Mouse (Mus musculus) adrenal gland, adult 18-20 months (tissue): Measurements from ENCODE around the gene Cd274. TPM values are rescaled to one million over a fixed set of nuclear protein-coding genes. Genes with fewer than 3 reads are reported as not detected.

Source experiments
- DNase-seq, 2 experiments: peaks; one replicate each; pipeline ENCODE4 v3.0.0; 2021 to 2022; ENCODE audit warnings: low spot score in 2 of 2
- total RNA-seq, 2 experiments: library from RNA; stranded (reverse); gene quantifications; 1 replicate in 1 of 2; 2 replicates in 1 of 2; pipeline ENCODE4 v1.2.3; 2021

Cd274 gene
- total RNA-seq, 2 experiments from 2014 or later = 4.7 to 5.1 TPM

DNA sequence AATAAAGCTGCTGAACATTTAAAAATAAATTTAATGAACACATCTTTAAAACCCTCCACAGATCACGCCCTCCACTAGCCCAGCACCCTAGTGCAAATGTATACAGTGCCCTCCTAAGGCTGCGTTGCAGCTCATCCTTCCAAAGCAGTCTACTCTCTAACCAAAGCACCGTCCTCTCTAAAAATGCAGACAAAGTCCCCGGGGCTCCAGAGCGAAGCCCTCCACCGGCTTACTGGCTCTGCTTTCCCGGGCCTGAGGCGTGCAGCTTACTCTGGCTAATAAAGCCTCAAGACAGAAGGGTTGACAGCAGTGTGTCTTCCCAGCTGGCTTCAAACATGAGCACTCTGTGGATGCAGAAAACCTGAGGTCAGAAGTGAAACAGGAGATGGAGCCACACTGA is 53.1 kb downstream of the Cd274 start:
- no peak for DNase-seq

DNA sequence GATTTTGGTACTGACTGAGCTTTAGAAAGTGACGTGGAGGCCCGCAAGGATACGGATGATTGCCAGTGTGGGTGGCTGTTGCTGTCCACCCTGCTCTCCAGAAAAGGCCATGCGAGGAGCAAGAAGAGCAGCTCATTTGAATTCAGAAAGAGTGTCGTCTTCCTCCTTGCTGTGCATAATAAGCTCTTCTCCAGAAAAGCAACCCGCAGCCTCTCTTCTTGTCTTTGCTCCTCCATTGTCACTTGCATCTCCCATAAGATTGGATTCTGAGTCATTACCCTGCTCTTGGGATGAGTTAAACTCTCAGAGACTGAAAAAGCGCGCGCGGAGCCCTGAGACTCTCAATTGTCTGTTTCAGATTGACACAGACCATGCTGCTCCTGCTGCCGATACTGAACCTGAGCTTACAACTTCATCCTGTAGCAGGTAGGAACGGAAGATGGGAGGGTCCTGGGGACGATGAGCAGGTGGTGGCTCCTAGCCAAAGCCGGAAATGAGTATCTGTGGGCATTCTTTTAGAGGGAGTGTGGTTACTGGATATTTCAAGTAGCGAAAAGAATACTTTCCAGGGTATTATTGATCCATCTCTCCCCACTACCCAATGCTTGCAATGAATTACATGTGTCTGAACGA is 54.9 kb downstream of the Cd274 start:
- no peak for DNase-seq

DNA sequence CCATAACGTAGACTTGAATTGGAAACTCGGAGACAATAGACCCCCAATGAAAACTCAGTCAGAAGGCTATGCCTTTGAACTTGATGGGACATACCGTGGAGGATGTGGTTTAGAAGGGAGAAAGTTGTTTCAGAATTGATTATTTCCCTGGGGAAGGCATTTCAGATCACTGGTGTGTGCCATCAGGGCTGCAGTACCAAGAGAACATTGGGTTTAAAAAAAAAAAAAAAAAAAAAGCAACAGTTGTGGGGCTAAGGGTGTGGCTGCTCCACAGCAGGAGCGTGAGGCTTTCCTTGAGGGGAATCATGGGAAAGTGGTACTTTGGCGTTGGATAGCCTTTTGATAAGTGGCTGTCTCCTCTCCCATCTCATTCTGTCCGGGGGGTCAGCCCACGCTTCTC is 55.5 kb downstream of the Cd274 start:
- DNase-seq = no peak

DNA sequence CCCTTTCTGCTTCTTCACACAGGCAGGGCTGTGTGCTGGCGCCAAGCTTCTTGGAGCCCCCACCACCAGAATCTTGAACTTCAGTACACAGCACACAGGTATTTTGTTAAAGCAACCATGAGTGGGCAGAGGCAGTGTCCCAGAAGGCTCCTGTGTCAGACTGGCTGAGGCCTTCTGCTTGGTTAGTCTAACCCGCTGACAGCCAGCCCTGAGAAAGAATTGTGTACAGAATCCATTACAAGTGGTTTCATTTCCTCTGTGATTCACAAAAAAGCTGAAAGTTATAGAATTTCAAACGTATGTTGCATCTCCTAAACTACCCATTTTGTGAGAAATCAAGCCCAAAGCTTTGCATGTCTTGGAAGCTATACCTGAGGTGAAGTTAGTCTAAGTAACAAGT is 63.3 kb downstream of the Cd274 start:
- DNase-seq = no peak

DNA sequence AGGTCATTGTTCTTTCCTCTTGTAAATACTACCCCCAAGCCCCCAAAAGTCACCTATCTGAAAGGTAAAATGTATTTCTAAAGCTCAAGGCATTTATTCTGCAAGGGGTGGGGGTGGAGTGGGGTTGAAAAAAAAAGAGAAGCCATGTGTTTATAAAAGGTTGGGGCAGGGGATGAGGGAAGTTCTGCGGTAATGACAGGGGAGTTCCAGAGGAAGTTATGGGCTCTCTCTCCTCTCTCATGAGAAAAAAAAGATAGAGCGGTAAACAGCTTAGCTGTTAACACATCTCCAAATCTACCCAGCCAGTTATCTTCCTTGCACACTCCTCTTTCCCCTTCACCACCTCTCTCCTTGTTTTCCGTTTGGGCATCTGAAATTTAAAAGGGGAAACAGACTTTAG is 63.7 kb downstream of the Cd274 start:
- no peak for DNase-seq

DNA sequence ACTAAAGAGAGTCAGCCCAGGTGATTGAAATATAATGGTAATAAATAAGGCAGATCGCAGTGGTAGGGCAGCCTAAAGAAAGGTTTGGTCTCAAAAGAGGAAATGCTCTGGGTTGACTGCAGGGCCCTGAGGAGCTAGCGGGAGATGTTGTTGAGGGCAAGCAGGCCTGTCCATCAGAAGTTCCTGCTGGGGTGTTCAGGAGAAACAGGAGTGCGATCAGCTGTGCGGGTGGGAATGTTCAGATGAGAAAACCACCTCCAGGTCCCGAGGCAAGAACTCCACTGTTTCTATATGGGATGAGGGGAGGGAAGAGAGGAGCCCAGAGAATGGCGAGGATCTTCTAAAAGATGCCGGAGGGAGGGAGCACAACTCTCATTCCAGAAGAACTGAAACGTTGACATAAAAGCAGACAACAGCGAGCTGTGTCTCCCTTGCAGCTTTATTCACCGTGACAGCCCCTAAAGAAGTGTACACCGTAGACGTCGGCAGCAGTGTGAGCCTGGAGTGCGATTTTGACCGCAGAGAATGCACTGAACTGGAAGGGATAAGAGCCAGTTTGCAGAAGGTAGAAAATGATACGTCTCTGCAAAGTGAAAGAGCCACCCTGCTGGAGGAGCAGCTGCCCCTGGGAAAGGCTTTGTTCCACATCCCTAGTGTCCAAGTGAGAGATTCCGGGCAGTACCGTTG is 69.7 kb downstream of the Cd274 start:
- DNase-seq = no peak

Other genes with a start within 250 kb of the Cd274 start
- 10 to 100 TPM; 13.0 to 18.2 TPM for gene Jak2, start 115.6 kb upstream of the Cd274 start, total RNA-seq
- 1 to 10 TPM in 1 of 2 experiments, under 1 TPM in 1; 0.76 to 1.5 TPM for gene Insl6, start 42.1 kb upstream of the Cd274 start, total RNA-seq
- gene Rln1, start 32.8 kb upstream of the Cd274 start, total RNA-seq = not detected
- 10 to 100 TPM; 47.6 to 49.4 TPM for gene Plgrkt, start 65 bp upstream of the Cd274 start, total RNA-seq
- gene Pdcd1lg2, start 43.5 kb downstream of the Cd274 start, total RNA-seq = not detected
- 10 to 100 TPM; 30.2 to 34.3 TPM for gene Ric1, start 154.8 kb downstream of the Cd274 start, total RNA-seq